Mouse (Mus musculus) induced T-regulatory cell, adult 2 months (primary cell): Measurements from ENCODE around the gene Eed.

ENCODE experiments used
- DNase-seq: peaks from one replicate; pipeline ENCODE4 v3.0.0-alpha.2; 2012; ENCODE audit warnings: low read depth

The Eed gene

GRCm38 (mm10) chr7:89981557-89981956 is 774 bp upstream of the Eed start:
- DNase-seq = no peak

- no peak for DNase-seq
Observed at GRCm38 (mm10) chr7:89980133-89980484, 674 bp downstream of the Eed start.

- peak; percentile 57 for DNase-seq
Observed at GRCm38 (mm10) chr7:89979432-89980130, 1.2 kb downstream of the Eed start.

- no peak for DNase-seq
Observed at GRCm38 (mm10) chr7:89976796-89977195, 4.0 kb downstream of the Eed start.

GRCm38 (mm10) chr7:89975571-89975970 is 5.2 kb downstream of the Eed start:
- no peak for DNase-seq

GRCm38 (mm10) chr7:89967235-89967634 is 13.5 kb downstream of the Eed start:
- no peak for DNase-seq

GRCm38 (mm10) chr7:89966771-89967170 is 14.0 kb downstream of the Eed start:
- DNase-seq = no peak

GRCm38 (mm10) chr7:89963135-89963534 is 17.6 kb downstream of the Eed start:
- DNase-seq = no peak

GRCm38 (mm10) chr7:89957300-89957699 is 23.5 kb downstream of the Eed start:
- no peak for DNase-seq

GRCm38 (mm10) chr7:89954261-89954660 is 26.5 kb downstream of the Eed start:
- no peak for DNase-seq

GRCm38 (mm10) chr7:89949403-89949802 is 31.4 kb downstream of the Eed start:
- DNase-seq = no peak

- no peak for DNase-seq
Observed at GRCm38 (mm10) chr7:89948026-89948425, 32.8 kb downstream of the Eed start.

GRCm38 (mm10) chr7:89940571-89941463 is 40.0 kb downstream of the Eed start, which contains the start of gene Hikeshi:
TSS of gene Hikeshi (minus strand) at chr7:89941204.
- peak; percentile 99 for DNase-seq

- peak; percentile 28 for DNase-seq
Observed at GRCm38 (mm10) chr7:89939497-89940353, 41.1 kb downstream of the Eed start.

- DNase-seq = no peak
Observed at GRCm38 (mm10) chr7:89923441-89924180, 57.2 kb downstream of the Eed start.

- no peak for DNase-seq
Observed at GRCm38 (mm10) chr7:89917776-89918175, 63.0 kb downstream of the Eed start.

GRCm38 (mm10) chr7:89916711-89917110 is 64.1 kb downstream of the Eed start:
- DNase-seq = no peak

GRCm38 (mm10) chr7:89913432-89914158 is 67.2 kb downstream of the Eed start:
- DNase-seq = no peak

- DNase-seq = no peak
Observed at GRCm38 (mm10) chr7:89912356-89912755, 68.4 kb downstream of the Eed start.

- DNase-seq = no peak
Observed at GRCm38 (mm10) chr7:89909711-89910110, 71.1 kb downstream of the Eed start.
